Mouse (Mus musculus) hindlimb bud, embryonic 11.5 days (tissue): ENCODE measurements around the gene Syt16.

Source experiments
- DNase-seq: peaks from one replicate; pipeline ENCODE4 v3.0.0-alpha.2; 2012; ENCODE audit warnings: low read depth, low spot score; ENCODE audit errors: extremely low spot score

The Syt16 gene

DNA sequence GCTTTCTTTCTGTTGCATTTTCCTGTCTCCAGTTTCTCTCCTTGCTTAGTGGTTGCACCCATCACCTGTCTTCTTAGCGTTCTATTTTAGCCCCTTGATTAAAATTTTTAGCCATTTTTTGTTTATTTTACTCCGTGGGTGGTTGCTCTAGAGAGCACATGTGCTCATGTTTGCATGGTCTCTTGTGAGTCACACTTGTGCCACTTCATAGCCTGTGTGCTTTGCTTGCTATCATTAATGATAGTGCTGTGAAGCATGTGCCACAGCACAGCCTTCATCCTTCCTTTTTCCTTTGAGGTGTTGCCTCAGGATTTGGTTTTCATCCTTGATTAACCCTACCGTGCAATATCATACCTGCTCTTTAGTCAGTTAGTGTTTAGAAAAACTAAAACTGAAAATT is 214.7 kb downstream of the Syt16 start:
- no peak for DNase-seq

DNA sequence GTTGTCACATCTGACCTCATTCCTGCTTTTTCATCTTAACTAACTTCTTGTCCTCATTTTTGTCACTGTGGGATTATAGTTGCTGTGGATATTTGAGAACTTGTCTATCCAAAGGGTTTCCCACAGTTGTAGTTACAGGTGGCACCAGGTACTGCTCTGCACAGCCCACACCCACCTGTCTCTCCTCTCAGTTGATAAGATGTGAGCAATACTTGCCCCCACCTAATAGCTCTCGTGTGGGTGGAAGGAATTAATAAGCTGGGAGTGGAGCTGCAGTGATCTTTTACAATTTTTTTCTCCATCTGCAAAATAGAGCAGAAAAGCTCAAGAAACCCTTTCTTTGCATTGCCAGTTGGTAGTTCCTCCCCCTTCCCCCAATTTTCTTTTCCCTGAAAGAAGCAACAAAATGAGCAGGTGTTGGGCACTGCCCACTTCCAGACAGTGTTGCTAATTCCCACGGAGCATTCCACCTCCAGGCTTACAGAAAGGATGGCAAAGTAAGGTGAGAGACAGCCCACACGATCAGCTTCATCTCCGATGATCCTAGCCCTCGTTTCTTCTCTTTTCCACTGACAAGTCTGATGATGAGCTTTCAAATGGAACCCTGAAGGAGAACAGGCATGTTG is 218.8 kb downstream of the Syt16 start:
- no peak for DNase-seq

DNA sequence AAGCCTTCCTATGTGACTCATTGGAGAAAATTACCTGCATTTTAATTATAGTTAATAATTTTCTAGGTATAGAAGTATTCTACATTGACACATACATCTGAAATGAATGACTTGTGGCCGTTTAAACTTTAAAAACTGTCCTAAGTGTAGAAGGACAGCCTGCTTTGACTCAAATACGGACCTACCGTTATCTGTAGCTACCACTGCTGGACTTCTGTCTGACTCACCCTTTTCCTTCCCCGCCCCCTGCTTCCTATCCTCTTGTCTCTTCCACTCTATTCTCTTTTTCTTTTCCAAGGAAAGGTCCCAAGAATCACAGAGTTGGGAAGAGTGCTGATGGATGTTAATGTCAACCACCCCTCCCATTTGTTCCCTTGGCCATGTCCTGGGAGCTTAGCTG is 222.4 kb downstream of the Syt16 start:
- no peak for DNase-seq

DNA sequence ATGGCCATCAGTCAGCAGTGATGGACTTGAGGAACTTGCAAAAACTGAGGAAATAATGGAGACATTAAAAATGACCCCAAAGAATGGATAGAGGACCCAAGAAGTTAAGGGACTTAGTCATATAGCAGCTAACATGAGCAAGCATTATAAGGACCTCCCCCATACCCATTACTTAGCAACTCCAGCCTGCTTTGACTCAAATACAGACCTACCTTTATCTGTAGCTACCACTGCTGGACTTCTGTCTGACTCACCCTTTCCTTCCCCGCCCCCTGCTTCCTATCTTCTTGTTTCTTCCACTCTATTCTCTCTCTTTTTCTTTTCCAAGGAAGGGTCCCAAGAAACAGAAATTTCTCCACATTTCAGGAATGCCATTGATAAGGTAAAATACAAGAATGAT is 223.2 kb downstream of the Syt16 start:
- DNase-seq = no peak

DNA sequence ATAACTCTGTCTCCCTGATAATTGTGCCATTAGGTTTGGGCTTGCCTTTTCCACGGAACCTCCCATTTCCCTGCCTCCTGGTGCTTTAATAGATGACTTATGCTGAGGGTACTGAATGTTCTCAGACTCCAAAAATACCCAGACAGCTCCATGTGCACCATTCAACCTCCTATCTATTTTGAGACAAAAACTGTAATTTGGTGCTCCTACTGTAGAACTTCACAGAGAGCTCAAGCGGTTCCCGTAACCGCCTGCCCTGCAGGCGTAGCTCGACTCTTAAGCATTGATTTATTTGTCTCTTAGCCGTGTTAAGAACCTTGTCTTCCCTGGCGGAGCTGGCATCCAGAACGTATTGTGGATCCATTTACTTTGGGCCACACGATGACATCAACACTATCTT is 233.3 kb downstream of the Syt16 start:
- DNase-seq = no peak

DNA sequence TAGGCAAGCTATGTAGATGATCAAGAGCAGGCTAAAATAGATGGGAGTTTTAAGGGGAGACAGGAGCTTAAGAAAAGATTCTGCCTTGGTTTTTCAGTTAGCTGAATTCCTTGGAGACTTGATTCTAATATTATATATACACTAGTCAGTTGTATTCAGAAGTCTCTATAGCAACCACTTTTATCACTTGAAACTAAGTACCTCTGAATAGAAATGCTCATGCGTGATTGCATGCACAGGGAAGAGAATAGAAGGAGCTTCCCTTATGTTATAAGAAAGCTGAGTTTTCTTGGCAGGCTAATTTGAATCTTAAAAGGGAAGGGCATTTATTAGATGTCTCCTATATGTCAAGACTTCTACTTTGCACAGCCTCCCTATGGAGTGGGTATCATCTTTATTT is 235.4 kb downstream of the Syt16 start:
- no peak for DNase-seq

DNA sequence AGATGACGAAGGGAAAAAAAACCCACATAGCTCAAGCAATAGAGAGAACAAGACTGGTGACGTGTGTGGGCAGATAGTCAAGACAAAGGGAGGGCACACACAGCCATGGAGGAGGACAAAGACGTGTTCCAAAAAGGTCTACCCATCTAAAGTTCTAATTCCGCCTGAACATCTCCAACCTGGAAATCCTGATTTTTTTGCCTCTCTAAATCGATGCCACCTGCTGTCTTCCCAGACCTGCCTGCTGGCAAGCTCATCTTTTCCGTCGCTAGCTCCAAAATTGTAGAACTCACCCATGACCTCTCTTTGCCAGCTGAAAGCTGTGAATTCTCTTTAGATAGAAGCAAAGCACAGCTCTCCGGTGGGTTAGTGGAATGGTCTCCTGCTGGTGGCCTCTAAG is 238.7 kb downstream of the Syt16 start:
- DNase-seq = no peak

DNA sequence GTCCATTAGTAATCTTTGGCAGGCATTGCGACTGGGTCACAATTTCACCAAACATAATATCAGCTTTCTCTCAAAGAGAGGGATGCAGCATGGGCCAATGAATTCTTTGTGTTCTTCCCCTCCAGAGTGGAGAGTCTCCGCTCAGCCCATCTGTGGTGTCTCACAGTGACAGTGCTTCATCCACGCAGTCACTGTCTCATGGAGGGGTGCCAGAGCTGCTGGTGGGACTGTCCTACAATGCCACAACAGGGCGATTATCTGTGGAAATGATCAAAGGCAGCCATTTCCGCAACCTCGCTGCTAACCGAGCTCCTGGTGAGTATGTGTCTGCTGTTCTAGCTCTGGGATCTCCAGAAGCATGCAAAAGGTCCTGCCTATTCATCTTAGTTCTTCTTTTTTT is 240.6 kb downstream of the Syt16 start:
- DNase-seq = no peak

DNA sequence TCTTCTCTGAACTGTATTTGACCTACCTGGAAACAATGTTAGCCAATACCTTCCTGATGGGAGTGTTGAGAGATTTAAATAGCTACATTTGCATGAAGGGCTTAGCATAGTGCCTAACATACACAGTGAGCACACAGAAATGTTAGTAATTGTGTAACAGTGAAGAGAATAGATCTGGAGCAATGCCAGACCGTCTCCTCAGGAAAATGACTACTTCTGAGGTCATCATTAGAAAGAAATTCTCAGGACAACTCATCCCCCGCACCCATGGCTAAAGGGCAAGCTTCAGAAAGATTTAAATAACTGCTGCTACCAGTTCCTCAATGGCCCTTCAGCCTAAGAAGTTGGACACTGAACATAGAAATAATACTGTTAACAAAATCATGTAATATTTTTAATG is 241.3 kb downstream of the Syt16 start:
- DNase-seq = no peak

DNA sequence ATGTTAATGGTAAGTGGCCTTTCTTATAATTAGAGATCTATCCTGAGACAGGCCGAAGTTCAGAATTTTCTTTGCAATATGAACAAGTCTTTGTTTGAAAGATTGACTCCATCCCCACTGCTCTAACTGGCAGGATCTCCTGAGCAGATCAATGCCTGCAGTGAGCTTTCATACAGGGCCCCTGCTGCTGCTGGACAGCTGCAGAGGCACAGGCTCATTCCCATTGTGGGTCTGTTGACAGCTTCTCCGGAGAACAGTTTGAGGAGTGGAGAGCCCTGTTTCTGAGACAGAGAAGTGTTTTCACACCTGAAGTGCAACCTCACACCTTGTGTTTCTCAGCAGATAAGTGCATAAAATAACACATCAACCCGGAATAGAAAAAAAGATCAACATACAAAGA is 267.4 kb downstream of the Syt16 start:
- no peak for DNase-seq

DNA sequence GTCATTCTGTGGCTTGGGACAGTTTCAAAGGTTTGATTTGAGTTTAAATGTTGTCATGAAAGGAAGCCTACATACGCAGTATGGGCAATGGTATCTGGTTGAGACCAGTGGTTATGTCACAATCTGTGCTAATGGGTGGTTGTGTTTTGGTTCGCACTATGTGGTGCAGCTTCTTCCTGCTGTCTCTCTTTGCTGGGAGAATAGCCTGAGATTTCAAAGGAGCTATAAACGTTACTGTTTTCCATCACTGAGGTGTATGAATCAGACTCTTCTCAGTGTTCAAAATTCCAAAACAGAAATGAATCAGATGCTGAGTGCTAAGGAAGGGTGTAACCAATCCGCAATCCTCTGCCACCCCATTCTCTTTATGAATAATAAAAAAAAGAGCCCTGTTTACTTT is 269.6 kb downstream of the Syt16 start:
- no peak for DNase-seq

DNA sequence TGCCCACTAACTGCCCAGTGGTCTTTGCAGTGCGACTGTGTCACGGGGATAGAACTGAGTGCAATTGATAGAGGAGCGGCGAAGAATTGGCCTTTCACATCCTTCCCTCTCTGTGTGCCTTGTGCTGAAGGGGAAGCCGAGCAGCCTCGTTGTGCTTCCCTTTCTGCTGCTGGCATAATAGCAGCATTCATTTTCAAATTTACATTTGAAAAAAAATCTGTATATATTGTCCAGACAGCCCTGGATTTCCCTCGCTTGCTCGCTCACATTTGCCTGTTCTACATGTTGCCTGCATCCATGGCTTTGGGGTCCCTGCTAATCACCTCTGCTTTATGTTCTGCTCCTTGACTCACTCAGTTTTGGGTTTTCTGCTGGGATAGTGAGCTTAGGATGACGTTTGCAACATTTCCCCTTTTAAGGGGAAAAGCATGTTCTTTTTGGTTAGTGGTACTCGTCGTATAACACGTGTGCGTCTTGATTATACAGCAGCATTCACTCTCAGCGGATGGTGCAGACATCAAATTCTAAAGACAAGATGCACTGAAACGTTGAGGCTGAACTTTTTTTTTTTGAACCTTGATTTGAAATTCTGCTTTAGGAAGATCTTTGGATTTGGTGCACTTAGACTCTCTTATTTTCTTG is 271.3 kb downstream of the Syt16 start:
- no peak for DNase-seq

DNA sequence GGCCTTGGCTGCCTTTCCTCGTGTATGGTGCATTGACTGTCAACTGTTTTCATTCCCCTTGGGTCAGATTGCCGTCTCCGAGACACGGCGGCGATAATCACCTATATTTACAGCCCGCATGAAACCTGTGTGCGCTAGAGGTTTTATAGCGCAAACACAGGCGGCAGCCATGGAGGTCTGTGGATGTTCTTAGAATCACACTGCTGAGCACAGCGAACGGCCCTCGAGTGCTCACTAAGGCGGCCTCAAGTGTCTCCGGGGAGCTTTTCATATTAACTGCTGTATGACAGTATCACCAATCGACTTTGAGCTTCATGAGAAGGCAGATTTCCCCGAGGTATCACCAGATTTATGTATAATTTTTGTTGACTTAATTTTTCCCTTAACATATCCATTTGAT is 275.1 kb downstream of the Syt16 start:
- DNase-seq = no peak

DNA sequence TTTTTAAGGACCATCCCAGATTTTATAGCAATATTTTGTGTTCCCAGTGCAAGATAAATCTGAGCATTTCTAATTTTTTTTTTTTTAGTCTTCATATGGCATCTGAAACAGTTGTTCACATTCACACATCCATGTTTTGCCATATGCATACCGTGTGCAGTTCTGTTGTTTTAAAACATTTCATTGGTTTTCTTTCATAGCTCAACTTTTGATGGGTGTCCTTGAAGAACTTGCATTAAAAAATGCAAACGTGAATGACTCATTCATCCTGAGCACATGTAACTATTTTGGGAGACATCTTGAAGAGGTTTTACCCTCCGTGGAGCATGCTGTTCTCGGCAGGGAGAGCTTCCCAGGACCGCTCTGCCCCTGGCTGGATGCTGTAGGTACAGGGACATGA is 279.8 kb downstream of the Syt16 start:
- DNase-seq = no peak

DNA sequence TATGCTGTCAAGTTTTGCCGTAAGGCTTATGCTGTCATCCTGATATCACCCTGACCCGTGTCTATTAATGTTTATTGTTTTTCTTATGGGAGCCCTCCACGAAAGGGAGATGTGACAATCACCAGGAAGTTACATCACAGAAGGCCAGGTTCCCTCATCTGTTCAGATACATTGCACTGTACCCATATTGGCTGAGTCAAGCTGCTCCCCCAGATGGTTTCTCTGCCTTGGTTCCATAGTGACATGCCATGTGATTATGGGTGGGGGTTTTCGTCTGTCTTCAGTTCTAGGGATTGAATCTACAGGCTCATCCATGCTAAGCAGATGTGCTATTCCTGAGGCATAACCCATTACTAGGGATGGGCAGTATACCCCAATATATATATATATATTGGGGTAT is 283.9 kb downstream of the Syt16 start:
- no peak for DNase-seq

DNA sequence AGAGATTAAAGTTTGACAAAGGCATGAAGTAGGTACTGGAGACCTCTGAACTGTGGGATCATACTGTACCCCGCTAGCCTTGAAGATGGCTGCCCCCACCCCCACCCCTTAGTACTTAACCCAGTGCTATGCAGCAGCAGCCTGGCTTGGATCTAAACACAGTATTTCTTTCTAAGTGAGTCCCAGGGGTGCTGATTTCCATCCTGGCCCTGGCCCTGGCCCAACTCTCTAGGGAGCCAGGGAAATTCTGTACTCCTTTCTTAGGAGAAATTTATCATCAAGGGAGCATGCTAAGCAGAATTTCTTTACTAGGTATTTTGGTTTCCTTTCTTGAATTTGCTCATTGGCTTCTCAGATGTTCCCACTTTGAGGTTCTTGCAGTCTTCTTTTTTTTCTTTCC is 285.4 kb downstream of the Syt16 start:
- DNase-seq = no peak

DNA sequence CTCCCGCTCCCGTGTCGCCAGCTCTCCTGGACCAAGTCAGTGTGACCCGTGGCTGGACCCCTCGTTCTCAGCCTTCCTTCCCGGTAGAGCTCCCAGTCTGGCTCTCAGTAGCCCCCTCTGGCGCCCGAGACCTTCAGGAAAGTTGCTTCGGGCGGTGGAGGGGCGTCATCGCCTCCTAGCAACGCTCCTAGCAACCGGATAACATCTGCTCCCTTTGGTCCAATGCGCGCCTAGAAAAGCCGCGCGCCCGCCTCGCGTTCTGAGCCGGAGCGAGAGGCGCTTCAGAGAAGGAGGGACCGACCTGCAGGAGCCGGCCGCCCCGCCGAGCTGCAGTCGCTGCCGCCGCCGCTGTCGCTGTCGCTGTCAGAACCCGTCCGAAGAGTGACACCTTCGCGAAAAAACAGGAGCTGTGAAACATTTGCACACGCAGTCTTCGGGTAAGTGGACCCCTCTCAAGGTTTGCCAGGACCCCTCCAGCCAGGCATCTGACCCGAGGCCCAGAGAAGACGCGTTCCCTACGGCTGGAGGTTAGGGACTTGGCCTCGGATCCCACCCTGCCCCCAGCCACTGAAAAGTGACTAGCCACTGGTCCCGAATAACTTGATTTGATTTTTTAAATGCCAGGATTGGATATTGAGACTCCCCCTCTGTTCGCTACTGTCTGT is 286.7 kb downstream of the Syt16 start:
- peak; percentile 82 for DNase-seq

DNA sequence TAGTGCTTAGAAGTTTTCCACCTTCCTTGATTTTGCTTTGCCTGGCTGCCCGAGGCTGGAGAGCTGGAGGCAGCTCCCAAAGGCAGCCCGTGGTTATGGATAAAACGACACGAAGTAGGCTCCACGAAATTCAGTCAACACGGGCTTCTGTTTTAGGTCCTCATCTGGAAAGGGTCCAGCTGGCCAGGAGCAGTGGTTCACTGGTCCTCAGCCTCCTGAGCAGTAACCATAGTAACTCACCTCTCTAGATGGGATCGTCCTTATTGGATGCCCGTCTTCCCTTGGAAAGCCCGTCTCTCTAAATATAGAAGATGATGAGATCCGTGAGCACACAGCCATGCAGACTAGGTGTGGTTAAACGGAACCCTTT is 287.2 kb downstream of the Syt16 start:
- no peak for DNase-seq

DNA sequence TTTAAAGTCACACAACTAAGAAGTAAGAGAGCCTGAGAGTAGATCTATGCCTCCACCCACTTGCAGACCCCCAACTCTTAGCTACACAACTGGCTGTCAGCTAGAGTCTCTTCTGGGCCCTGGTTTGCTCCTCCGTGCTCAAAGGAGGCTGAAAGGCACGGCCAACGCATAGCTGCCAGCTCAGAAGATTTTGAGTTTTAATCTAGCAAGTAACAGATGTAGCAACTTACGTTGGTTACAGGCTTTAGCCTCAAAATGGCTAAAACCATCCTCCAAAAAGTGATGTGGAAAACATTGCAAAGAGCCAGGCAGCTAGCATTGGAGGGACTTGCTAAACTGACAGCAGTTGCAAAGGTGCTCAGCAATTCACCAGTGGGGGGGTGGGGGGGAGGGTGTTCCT is 293.5 kb downstream of the Syt16 start:
- no peak for DNase-seq

DNA sequence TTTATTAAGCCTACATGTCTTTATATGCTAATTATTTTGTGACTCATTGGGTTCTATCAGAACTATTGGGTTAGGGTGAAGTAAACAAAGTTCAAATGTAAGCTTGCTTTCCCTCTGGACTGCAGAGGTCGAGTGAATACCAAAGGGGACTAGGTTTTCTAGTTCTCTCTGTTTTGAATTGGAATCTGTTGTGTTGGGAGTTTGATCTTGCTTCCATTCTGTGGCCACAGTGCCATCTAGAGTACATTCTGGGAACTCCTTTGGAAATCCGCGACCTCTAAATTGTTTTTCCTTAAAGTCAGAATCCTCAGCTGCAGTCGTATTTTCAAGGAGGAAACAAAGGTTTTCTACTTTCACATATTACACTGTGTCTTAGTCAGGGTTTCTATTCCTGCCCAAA is 296.2 kb downstream of the Syt16 start:
- DNase-seq = peak; percentile 22

DNA sequence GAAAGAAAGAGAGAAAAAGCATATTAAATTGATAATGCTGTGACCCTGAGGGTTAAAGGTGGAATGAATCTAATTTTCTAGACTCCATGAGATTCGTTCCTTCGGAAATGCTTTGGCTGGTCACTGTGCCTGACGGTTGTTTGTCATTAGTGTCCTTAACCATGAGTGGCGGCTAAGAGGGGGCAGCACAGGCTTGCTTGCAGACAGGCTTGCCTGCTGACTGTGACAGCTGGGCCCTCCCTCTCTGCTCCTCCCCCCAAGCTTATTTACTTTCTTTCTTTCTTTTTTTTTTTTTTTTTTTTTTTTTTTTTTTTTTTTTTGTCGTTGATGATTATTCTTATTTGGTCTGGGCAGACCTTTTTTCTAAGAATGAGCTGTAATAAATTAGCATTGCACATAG is 298.9 kb downstream of the Syt16 start:
- no peak for DNase-seq

DNA sequence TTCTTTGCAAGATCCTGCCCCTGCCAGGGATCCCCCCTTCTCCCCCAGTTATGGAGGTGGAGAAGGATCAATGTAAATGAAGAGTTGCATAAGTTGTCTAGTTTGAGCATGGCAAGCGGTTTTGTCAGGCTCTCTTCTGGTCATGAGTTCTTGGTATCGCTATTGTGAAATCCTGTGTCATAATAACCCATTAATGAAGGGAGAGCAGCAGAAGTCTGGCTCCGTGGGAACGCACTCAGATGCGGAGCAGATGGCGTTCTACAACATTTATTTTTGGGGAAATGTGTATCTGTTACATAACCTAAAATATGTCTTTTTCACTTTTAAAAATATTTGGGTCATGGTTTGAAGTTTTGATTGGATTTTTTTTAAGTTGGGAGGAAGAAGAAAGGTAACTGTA is 304.1 kb downstream of the Syt16 start:
- DNase-seq = no peak
